Mouse (Mus musculus): Measurements from ENCODE around the gene Adamts14.

Gene Adamts14

GRCm38 (mm10) chr10:61177751-61178150 is 95.5 kb downstream of the Adamts14 start:
- DNase-seq (ENCODE audit: low spot score) = no peak

DNA sequence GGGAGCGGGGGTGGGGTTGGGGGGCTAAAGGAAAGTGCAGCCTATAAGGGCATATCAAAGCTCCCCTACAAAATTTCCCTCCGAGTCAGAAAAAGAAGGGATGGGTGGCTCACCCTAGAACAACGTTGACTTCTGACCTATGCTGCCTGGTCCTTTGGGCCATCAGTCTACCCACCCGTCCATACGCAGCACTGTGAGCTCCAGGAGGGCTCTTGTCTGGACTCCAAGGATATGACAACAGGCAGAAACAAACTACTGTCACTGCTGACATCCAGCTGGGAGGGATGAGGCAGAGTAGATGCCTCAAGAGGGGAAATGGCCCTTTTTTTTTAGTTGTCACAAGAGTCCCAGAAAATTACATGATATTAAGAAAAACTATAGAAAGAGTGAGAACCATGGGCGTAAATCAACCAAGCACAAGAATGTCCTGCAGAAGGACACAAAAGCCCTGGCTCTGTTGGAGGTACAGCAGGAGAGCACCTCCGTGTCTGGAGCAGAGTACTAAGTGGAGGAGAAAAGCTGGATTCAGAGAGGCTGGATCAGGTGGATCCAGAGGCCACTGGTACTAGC is 96.9 kb downstream of the Adamts14 start:
- DNase-seq (ENCODE audit: low spot score) = no peak

DNA sequence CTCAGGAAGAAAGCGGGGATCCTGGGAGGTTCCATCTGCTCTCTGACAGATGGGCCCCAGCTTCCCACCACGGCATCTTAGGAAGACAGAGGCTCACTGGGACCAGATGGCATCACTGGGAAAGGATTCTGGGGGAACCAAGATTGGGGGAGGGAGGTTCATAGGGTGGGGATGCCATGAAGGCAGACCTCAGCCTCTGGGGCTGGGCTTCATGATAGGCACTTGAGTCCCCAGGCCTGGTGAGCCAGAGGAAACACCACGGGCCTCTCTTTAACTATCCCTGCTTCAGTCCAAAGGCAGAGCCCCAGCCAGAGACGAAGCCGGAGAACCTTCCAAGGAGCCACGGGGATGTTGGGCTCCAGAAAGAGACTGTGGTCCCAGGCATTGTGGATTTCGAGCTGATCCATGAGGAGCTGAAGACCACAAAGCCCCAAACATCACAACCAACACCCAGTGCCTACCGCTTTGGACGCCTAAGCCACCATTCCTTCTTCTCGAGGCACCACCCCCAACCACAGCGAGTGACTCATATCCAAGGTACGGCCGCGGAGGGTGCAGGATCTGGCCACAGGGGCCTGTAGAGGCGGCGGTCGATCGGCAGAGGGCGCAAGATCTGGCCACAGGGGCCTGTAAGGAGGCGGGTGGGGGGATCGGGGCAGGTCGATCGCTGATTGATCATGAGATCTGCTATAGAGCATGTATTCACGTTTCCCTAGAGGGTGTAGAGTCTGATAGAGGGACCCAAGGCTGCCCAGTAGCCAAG is 97.6 kb downstream of the Adamts14 start:
- no peak for DNase-seq (ENCODE audit: low spot score)

GRCm38 (mm10) chr10:61174711-61175441 is 98.4 kb downstream of the Adamts14 start:
- no peak for DNase-seq (ENCODE audit: low spot score)

GRCm38 (mm10) chr10:61172496-61172895 is 100.7 kb downstream of the Adamts14 start:
- DNase-seq (ENCODE audit: low spot score) = no peak

DNA sequence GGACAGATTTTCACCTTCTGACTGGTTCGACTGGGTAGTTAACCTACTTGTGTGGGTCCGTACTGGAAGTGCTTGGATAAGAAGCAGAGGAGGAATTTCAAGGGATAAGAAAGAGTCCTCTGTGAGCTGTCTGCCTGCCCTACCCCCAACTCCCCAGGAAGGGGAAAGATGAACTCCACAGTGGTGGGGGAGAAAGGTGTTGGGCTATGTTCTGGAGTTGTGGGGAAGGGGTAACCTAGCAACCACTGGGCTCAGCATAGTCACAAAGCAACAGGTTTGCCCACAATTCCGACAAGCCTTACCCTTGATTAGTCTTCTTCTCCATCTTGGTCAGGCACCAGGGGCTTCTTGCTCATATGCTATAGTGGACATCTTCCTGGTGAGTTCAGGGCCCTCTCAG is 101.6 kb downstream of the Adamts14 start, which contains the start of gene Tbata:
TSS of gene Tbata (plus strand) at position 301 of the 400 bp plus-strand sequence.
- no peak for DNase-seq (ENCODE audit: low spot score)

- no peak for DNase-seq (ENCODE audit: low spot score)
Measured at GRCm38 (mm10) chr10:61168393-61168792, 104.8 kb downstream of the Adamts14 start.

GRCm38 (mm10) chr10:61167333-61168096 is 105.7 kb downstream of the Adamts14 start:
- DNase-seq (ENCODE audit: low spot score) = no peak

GRCm38 (mm10) chr10:61162366-61162765 is 110.9 kb downstream of the Adamts14 start:
- no peak for DNase-seq (ENCODE audit: low spot score)

DNA sequence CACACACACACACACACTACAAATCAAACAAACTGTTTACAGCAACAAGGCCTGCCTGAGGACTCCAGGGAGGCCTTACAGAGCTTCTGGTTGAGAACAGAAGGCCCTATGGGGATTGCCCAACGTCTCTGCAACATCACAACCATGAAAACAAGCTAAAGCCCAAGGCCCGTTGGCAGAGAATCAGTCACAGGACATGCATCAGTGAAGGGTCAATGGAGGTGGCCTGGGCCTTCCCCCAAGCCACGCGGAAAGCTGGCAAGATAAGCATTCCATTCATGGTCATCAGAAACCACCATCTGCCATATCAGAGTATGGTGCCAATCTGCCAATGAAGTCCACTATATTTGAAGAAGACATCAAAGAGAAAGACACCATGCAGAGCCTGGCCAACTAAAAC is 112.6 kb downstream of the Adamts14 start:
- no peak for DNase-seq (ENCODE audit: low spot score)

- no peak for DNase-seq (ENCODE audit: low spot score)
Measured at GRCm38 (mm10) chr10:61160089-61160488, 113.1 kb downstream of the Adamts14 start.

- DNase-seq (ENCODE audit: low spot score) = no peak
Measured at GRCm38 (mm10) chr10:61158594-61158993, 114.6 kb downstream of the Adamts14 start.

- no peak for DNase-seq (ENCODE audit: low spot score)
Measured at GRCm38 (mm10) chr10:61156453-61156852, 116.8 kb downstream of the Adamts14 start.

DNA sequence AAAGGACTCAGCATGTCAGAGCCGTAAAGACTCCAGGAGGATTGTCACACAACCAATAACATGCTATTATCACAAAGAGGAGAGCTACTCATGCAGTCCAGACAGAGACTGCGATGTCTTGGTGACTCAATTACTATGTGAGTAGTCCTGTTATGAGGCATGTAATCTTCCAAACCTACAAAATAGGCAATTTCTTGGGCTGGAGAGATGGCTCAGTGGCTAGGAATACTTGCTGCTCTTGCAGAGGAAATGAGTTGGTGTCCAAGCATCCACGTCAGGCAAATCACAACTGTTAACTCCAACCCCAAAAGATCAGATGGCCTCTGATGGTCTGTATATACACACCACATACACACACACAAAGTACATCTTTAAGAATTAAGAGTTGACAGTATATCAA is 117.6 kb downstream of the Adamts14 start:
- DNase-seq (ENCODE audit: low spot score) = no peak

DNA sequence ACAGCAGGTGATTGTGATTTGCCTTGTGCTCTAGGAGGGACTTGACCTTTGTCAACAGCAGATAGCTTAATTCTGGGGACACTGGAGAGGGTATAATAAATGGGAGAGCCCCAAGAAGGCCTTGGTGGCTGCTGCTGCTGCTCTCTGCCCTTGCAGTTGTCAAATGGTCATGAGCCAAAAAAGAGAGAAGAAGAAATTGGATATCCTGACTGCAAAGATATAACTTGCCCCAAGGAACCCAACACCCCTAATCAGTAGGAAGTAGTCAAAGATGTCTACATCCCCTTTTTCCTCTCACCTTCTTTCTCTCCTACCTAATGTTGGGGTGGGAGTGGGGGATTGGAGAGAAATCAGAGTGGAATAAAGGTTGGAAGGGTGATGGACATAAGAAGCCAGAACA is 121.1 kb downstream of the Adamts14 start:
- DNase-seq (ENCODE audit: low spot score) = no peak

DNA sequence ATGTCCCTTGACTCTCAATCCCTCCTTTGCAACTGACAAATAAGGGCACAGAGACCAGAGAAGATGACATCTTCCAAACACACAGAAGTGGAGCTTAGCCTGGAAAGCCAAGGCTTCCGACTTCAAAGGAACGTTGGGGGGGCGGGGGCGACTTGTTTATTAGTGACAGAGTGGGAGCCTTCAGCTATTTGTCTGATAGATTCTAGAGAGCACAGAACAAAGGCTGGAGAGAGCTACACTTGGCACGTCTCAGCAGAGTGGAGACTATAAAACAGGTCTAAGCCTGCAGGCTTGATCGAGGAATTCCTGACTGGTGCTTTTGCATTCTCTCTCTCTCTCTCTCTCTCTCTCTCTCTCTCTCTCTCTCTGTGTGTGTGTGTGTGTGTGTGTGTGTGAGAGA is 122.6 kb downstream of the Adamts14 start:
- no peak for DNase-seq (ENCODE audit: low spot score)

DNA sequence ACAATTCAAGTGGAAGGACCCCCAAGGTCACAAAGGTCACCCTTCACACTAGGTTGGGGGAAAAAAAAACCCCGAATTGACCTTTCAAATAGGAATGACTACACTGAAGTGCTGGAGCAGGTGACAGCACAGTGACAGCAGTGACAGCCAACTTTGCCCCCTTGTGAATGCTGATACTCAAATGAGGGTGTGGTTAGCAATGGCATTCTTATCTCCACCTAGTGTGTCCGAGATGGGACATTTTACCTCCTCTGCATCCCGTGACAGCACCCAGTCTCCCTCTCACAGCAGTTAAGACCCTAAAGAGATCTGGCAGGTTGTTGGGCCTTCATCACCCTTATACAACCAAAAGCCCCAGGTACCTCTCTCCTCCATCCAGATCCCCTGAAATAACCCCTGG is 123.8 kb downstream of the Adamts14 start:
- no peak for DNase-seq (ENCODE audit: low spot score)

- DNase-seq (ENCODE audit: low spot score) = peak; percentile 82
Measured at GRCm38 (mm10) chr10:61147157-61148040, 125.8 kb downstream of the Adamts14 start, which contains the start of gene Sgpl1. Gene Sgpl1, minus strand, starts transcription at chr10:61147703.

Data from ovary, postnatal 14 days (tissue).